Mouse (Mus musculus) frontal cortex, adult 2 months (tissue): ENCODE measurements at regions not wholly inside any gene's neighbourhood (a gene's known extent, or its start where the extent isn't known, plus 50 kb on each side); places are given as distances from the start of the nearest gene placed in this dataset.

ENCODE experiments used
- DNase-seq, 2 experiments: peaks; one replicate each; pipeline ENCODE4 v3.0.0; 2022; ENCODE audit warnings: low spot score in 1 of 2; ENCODE audit errors: extremely low spot score in 1 of 2

GRCm38 (mm10) chr5:113408588-113408987, 51.5 kb downstream of the Aym1 start:
- peak in 1 of 2 experiments; percentile 20 for DNase-seq

- peak in 1 of 2 experiments; percentile 21 for DNase-seq
Measured at GRCm38 (mm10) chr5:113410963-113411362, 53.9 kb downstream of the Aym1 start.

- DNase-seq: peak in 1 of 2 experiments; percentile 61
Measured at GRCm38 (mm10) chr5:113414639-113415038, 57.5 kb downstream of the Aym1 start.

GRCm38 (mm10) chr5:113418335-113419013, 61.4 kb downstream of the Aym1 start:
- no peak for DNase-seq

- no peak for DNase-seq
Measured at GRCm38 (mm10) chr5:113420619-113421018, 63.5 kb downstream of the Aym1 start.

- no peak for DNase-seq
Measured at GRCm38 (mm10) chr5:113421993-113422725, 65.1 kb downstream of the Aym1 start.

GRCm38 (mm10) chr5:113422726-113423110, 65.6 kb downstream of the Aym1 start:
- no peak for DNase-seq

GRCm38 (mm10) chr5:113427779-113428178, 62.4 kb upstream of the Wscd2 start:
- no peak for DNase-seq

- no peak for DNase-seq
Measured at GRCm38 (mm10) chr5:113431334-113431733, 58.8 kb upstream of the Wscd2 start.

GRCm38 (mm10) chr5:113436987-113437386, 53.1 kb upstream of the Wscd2 start:
- no peak for DNase-seq
